Mouse (Mus musculus) adrenal gland, postnatal 0 days (tissue): ENCODE data around the gene Oosp2. TPM values are rescaled to one million over a fixed set of nuclear protein-coding genes. Genes with fewer than 3 reads are reported as not detected.

Source experiments
- polyA plus RNA-seq: library from polyadenylated mRNA; unstranded; fragments of >200 nt; fragmentation: Nextera tagmentation; extraction: Ambion mirVana; gene quantifications from 2 replicates; pipeline ENCODE4 v1.2.1, GENCODE M21; 2015

Gene Oosp2
- polyA plus RNA-seq: 0.76 TPM in 1 of 2 replicates, not detected in the other

GRCm38 (mm10) chr19:11660459-11660858 lies at the start of gene Oosp2:
Gene Oosp2, minus strand, starts transcription at chr19:11660559.

DNA sequence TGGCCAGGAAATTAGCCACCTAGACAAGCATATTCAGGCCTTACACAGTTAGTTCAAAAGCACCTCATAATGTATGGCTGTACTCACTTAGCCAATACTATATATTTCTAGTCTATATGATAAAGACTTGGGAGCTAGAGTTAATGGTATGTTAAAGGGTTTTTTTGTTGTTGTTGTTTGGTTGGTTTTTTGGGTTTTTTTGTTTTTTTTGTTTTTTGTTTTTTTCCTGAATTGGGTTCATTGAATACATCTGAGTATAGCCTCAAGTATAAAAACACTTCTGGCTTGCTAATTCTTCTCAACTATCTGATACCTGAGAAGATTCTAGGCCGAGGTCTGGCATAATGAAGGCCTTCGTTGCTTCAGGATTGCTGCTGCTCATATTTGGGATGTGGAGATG lies 36.4 kb upstream of the Oosp2 start, which contains the start of gene Oosp3:
Gene Oosp3 (plus strand): TSS at position 301 of the 400 bp plus-strand sequence.

GRCm38 (mm10) chr19:11690839-11691238 lies 30.5 kb upstream of the Oosp2 start, which contains the start of gene Oosp1:
Gene Oosp1, minus strand, starts transcription at chr19:11691150.

DNA sequence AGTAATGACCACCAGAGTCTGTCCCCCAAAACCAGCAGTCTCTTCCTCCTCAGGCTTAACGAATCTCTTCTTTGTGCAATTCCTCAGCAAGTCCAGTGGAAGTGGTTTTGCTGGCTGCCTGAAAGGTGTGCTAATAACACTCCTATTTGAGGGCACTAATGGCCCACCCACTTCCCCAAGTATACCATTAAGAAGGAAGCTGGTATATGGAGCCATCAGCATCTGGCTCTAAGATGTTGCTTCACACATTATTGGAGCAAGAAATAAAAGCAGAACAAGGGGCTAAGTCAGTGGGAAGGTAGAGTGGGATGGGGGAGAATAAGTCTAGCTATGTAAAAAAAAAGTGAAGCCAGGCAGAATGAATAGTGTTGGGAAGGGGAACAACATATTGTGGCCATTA lies 19.6 kb downstream of the Oosp2 start, which contains the start of gene Ms4a3:
Gene Ms4a3 (minus strand): TSS at position 120 of the 400 bp plus-strand sequence.

GRCm38 (mm10) chr19:11623551-11623950 lies 36.8 kb downstream of the Oosp2 start, which contains the start of gene Ms4a2:
Gene Ms4a2, minus strand, starts transcription at chr19:11623719.

GRCm38 (mm10) chr19:11604603-11605002 lies 55.8 kb downstream of the Oosp2 start, which contains the start of gene Ms4a6d:
Gene Ms4a6d, minus strand, starts transcription at chr19:11604849.

Other genes starting within 250 kb of the Oosp2 start
- 1.4 and 1.5 TPM in 2 replicates for gene Ms4a4b, start 217.0 kb downstream of the Oosp2 start, polyA plus RNA-seq
- 17.0 and 27.1 TPM in 2 replicates for gene Ms4a6c, start 191.2 kb downstream of the Oosp2 start, polyA plus RNA-seq
- gene Gm8369, start 174.6 kb downstream of the Oosp2 start, polyA plus RNA-seq: 0.41 TPM in 1 of 2 replicates, not detected in the other
- gene Ms4a6b, start 144.0 kb downstream of the Oosp2 start, polyA plus RNA-seq: 15.2 and 20.5 TPM in 2 replicates
- 11.0 and 21.6 TPM in 2 replicates for gene Ms4a4d, start 123.8 kb downstream of the Oosp2 start, polyA plus RNA-seq
- 19.1 and 24.5 TPM in 2 replicates for gene Ms4a6d, start 55.7 kb downstream of the Oosp2 start, polyA plus RNA-seq
- gene Ms4a2, start 36.8 kb downstream of the Oosp2 start, polyA plus RNA-seq: 0.54 and 0.59 TPM in 2 replicates
- gene Ms4a3, start 19.7 kb downstream of the Oosp2 start, polyA plus RNA-seq: 0.69 and 2.6 TPM in 2 replicates
- gene Oosp1, start 30.6 kb upstream of the Oosp2 start, polyA plus RNA-seq: 4.0 TPM in 2 replicates
- gene Oosp3, start 36.5 kb upstream of the Oosp2 start, polyA plus RNA-seq: not detected in 2 replicates
- 0.35 TPM in 1 of 2 replicates, not detected in the other for gene Gif, start 87.0 kb upstream of the Oosp2 start, polyA plus RNA-seq
- gene Mrpl16, start 109.8 kb upstream of the Oosp2 start, polyA plus RNA-seq: 52.6 and 60.2 TPM in 2 replicates
- gene Stx3, start 158.8 kb upstream of the Oosp2 start, polyA plus RNA-seq: 5.9 and 9.2 TPM in 2 replicates
- 0.14 TPM in 1 of 2 replicates, not detected in the other for gene Olfr1417, start 178.7 kb upstream of the Oosp2 start, polyA plus RNA-seq
- not detected in 2 replicates for gene Olfr1418, start 200.5 kb upstream of the Oosp2 start, polyA plus RNA-seq
- gene Olfr1419, start 214.5 kb upstream of the Oosp2 start, polyA plus RNA-seq: not detected in 2 replicates
- gene Olfr1420, start 226.0 kb upstream of the Oosp2 start, polyA plus RNA-seq: 0.15 TPM in 1 of 2 replicates, not detected in the other